Mouse (Mus musculus) small intestine, adult 2 months (tissue): ENCODE results near the gene Ptpra.
"Not testable (repeated sequence)": the region's sequence is repeated elsewhere in the genome, so short reads cannot be mapped to it uniquely, and the experiment has no call there.

Experiments
- CTCF ChIP-seq: fragments of 200-500 bp; IDR thresholded peaks from 2 replicates; pipeline ENCODE4 v1.5.1; 2012; ENCODE audit warnings: low read depth, mild to moderate bottlenecking, control low read depth, inconsistent platforms, low read length, moderate library complexity, mixed read lengths; ENCODE audit not compliant: insufficient replicate concordance, insufficient read length; ENCODE audit errors: extremely low read depth
- POLR2A ChIP-seq: fragments of 200-500 bp; IDR thresholded peaks from 2 replicates; pipeline ENCODE4 v1.6.1; 2012; ENCODE audit warnings: low read depth, mild to moderate bottlenecking, control low read depth, inconsistent platforms, low read length, moderate library complexity

DNA sequence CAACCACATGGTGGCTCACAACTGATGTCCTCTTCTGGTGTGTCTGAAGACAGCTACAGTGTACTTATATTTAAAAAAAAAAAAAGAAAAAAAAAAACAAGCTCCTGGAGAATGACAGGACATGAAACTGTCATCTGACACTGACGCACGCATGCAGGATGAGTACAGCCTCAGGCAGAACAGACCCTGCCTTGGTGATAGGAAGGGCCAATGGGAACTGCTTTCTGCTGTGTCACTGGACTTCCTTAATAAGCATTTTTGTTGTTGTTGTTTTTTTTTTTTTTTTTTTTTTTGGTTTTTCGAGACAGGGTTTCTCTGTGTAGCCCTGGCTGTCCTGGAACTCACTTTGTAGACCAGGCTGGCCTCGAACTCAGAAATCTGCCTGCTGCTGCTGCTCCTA, 75.4 kb downstream of the Ptpra start:
- TF ChIP-seq CTCF, POLR2A: not testable (repeated sequence)
